Mouse (Mus musculus): ENCODE results near the gene Ntm. TPM values are rescaled to one million over a fixed set of nuclear protein-coding genes. Genes with fewer than 3 reads are reported as not detected.

The Ntm gene
- polyA plus RNA-seq, 1 experiment: not detected

GRCm38 (mm10) chr9:29576051-29576533 lies 386.8 kb downstream of the Ntm start:
- TF ChIP-seq GATA1 (IDR thresholded peaks at IDR 0.05; ENCODE audit: low read length): no peak

GRCm38 (mm10) chr9:29574548-29574947 lies 388.4 kb downstream of the Ntm start:
- no peak for TF ChIP-seq GATA1 (IDR thresholded peaks at IDR 0.05; ENCODE audit: low read length)

GRCm38 (mm10) chr9:29568571-29568970 lies 394.4 kb downstream of the Ntm start:
- TF ChIP-seq GATA1 (IDR thresholded peaks at IDR 0.05; ENCODE audit: low read length): no peak

- TF ChIP-seq GATA1 (IDR thresholded peaks at IDR 0.05; ENCODE audit: low read length): no peak
Measured at GRCm38 (mm10) chr9:29562419-29563071, 400.4 kb downstream of the Ntm start.

GRCm38 (mm10) chr9:29558915-29559314 lies 404.0 kb downstream of the Ntm start:
- no peak for TF ChIP-seq GATA1 (IDR thresholded peaks at IDR 0.05; ENCODE audit: low read length)

GRCm38 (mm10) chr9:29550582-29550981 lies 412.4 kb downstream of the Ntm start:
- TF ChIP-seq GATA1 (IDR thresholded peaks at IDR 0.05; ENCODE audit: low read length): no peak

- no peak for TF ChIP-seq GATA1 (IDR thresholded peaks at IDR 0.05; ENCODE audit: low read length)
Measured at GRCm38 (mm10) chr9:29550107-29550506, 412.8 kb downstream of the Ntm start.

- no peak for TF ChIP-seq GATA1 (IDR thresholded peaks at IDR 0.05; ENCODE audit: low read length)
Measured at GRCm38 (mm10) chr9:29536415-29536814, 426.5 kb downstream of the Ntm start.

GRCm38 (mm10) chr9:29534773-29535172 lies 428.2 kb downstream of the Ntm start:
- TF ChIP-seq GATA1 (IDR thresholded peaks at IDR 0.05; ENCODE audit: low read length): no peak

GRCm38 (mm10) chr9:29534304-29534703 lies 428.6 kb downstream of the Ntm start:
- no peak for TF ChIP-seq GATA1 (IDR thresholded peaks at IDR 0.05; ENCODE audit: low read length)

- no peak for TF ChIP-seq GATA1 (IDR thresholded peaks at IDR 0.05; ENCODE audit: low read length)
Measured at GRCm38 (mm10) chr9:29533556-29533955, 429.4 kb downstream of the Ntm start.

GRCm38 (mm10) chr9:29531147-29531917 lies 431.6 kb downstream of the Ntm start:
- TF ChIP-seq GATA1 (IDR thresholded peaks at IDR 0.05; ENCODE audit: low read length): no peak

- TF ChIP-seq GATA1 (IDR thresholded peaks at IDR 0.05; ENCODE audit: low read length): no peak
Measured at GRCm38 (mm10) chr9:29524109-29524508, 438.8 kb downstream of the Ntm start.

- TF ChIP-seq GATA1 (IDR thresholded peaks at IDR 0.05; ENCODE audit: low read length): no peak
Measured at GRCm38 (mm10) chr9:29523221-29523620, 439.7 kb downstream of the Ntm start.

GRCm38 (mm10) chr9:29519181-29519580 lies 443.8 kb downstream of the Ntm start:
- no peak for TF ChIP-seq GATA1 (IDR thresholded peaks at IDR 0.05; ENCODE audit: low read length)

- no peak for TF ChIP-seq GATA1 (IDR thresholded peaks at IDR 0.05; ENCODE audit: low read length)
Measured at GRCm38 (mm10) chr9:29516688-29517087, 446.3 kb downstream of the Ntm start.
